Mouse (Mus musculus): ENCODE measurements around the gene Egfl8.

- no peak for TF ChIP-seq CTCF (IDR thresholded peaks at IDR 0.05; ENCODE audit: extremely low read depth, insufficient read depth, insufficient read length, insufficient replicate concordance)
- no peak for TF ChIP-seq POLR2A (IDR thresholded peaks at IDR 0.05; ENCODE audit: low read depth, low read length)
Observed at GRCm38 (mm10) chr17:34613830-34614229, 1.9 kb downstream of the Egfl8 start.

Measured in spleen, adult 2 months (tissue).